Mouse (Mus musculus) G1E (cell line): ENCODE data around the gene Cpvl.

ENCODE experiments used
- CTCF ChIP-seq: IDR thresholded peaks from 2 replicates; pipeline ENCODE4 v1.5.1; 2012; ENCODE audit warnings: low read depth, low read length, inconsistent platforms, mixed read lengths
- GATA1 ChIP-seq: IDR thresholded peaks from 2 replicates; pipeline ENCODE4 v1.6.1; 2012; ENCODE audit warnings: borderline replicate concordance, low read length, inconsistent platforms, mixed read lengths
- GATA2 ChIP-seq: IDR thresholded peaks from 2 replicates; pipeline ENCODE4 v1.6.1; 2012; ENCODE audit warnings: low read depth, low read length, inconsistent platforms, borderline replicate concordance
- POLR2AphosphoS5 ChIP-seq: IDR thresholded peaks from 2 replicates; pipeline ENCODE4 v1.6.1; 2012; ENCODE audit warnings: low read depth, low read length, inconsistent platforms; ENCODE audit not compliant: insufficient replicate concordance
- TAL1 ChIP-seq: conservative IDR thresholded peaks from 2 replicates; pipeline ENCODE4 v1.6.1; 2012; ENCODE audit warnings: low read depth, low read length, inconsistent platforms, mixed read lengths

DNA sequence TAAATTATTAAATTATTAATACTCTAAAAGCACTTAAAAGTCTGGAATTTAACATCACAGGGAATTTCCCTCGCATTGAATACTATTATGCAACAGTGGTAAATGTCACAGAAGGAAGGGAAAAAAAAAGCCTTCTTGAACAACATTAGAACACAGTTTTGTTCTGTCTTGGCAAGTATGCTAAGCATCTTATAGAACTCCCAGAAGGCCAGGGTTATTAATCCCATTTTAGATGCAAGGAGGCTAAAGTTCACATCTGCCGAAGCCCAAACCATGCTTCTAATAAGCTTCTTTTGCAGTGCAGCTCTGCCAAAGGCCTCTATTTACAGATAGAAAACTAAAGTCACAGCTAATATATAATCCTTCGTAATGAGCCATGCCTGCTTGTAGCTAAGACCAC lies 74.3 kb downstream of the Cpvl start:
- no peak for TF ChIP-seq CTCF
- no peak for TF ChIP-seq TAL1
- TF ChIP-seq GATA1 = no peak
- TF ChIP-seq POLR2AphosphoS5 = no peak
- TF ChIP-seq GATA2 = no peak
